Mouse (Mus musculus) c-Kit-positive CD71-negative TER-119-negative erythroid progenitor cells, embryonic 14.5 days (primary cell): ENCODE results near the gene Prr27.

Experiments used
- DNase-seq: peaks from one replicate; pipeline ENCODE4 v3.0.0-alpha.2; 2013; ENCODE audit warnings: low read depth

The Prr27 gene

GRCm38 (mm10) chr5:87825386-87825785 is at the start of gene Prr27:
TSS of gene Prr27 (plus strand) at chr5:87825686.
- no peak for DNase-seq

GRCm38 (mm10) chr5:87782731-87783130 is 42.8 kb upstream of the Prr27 start:
- DNase-seq: no peak

GRCm38 (mm10) chr5:87807782-87808181 is 17.7 kb upstream of the Prr27 start, which contains the start of gene Csn1s2b:
TSS of gene Csn1s2b (plus strand) at chr5:87808082.
- no peak for DNase-seq

- DNase-seq: no peak
Observed at GRCm38 (mm10) chr5:87809253-87809652, 16.2 kb upstream of the Prr27 start.

GRCm38 (mm10) chr5:87855136-87855716 is 29.7 kb downstream of the Prr27 start:
- DNase-seq: no peak

- no peak for DNase-seq
Observed at GRCm38 (mm10) chr5:87870084-87870483, 44.6 kb downstream of the Prr27 start.

- peak; percentile 1 for DNase-seq
Observed at GRCm38 (mm10) chr5:87871423-87871822, 45.9 kb downstream of the Prr27 start.

GRCm38 (mm10) chr5:87884729-87885128 is 59.2 kb downstream of the Prr27 start, which contains the start of gene Odam:
TSS of gene Odam (plus strand) at chr5:87885029.
- DNase-seq: no peak
